Mouse (Mus musculus): ENCODE data around the gene Cish. TPM values are rescaled to one million over a fixed set of nuclear protein-coding genes. Genes with fewer than 3 reads are reported as not detected.

Cish gene
- polyA plus RNA-seq, 1 experiment from 2014 or later: 4.9 TPM

- Histone ChIP-seq H3K9ac (ENCODE audit: low read length) (peak within 1 kb of the TSS; percentile 62), H3K4me2 (ENCODE audit: low read length) (peak within 1 kb of the TSS; percentile 64), H3K27me3 (replicated peaks; ENCODE audit: control insufficient read depth, insufficient read depth, low read length) (no peaks in the 10 kb centered on the region), H3K4me3 (ENCODE audit: low read depth, low read length) (peak within 1 kb of the TSS; percentile 50), H3K9me3 (replicated peaks; ENCODE audit: control insufficient read depth, low read length) (no peaks in the 10 kb centered on the region), H3K27ac (ENCODE audit: low read depth, low read length) (no peak within 1 kb of the TSS), H3K4me1 (ENCODE audit: control insufficient read depth, insufficient read depth, low read length) (peaks cover 13% of the 10 kb centered on the region), H3K36me3 (ENCODE audit: control insufficient read depth, insufficient read depth, low read length) (no peaks in the 10 kb centered on the region)
- peak; percentile 97 for DNase-seq (ENCODE audit: low spot score)
- peak; percentile 97 for ATAC-seq
- under 1% methylated on average over 34 of the region's 34 CpGs for WGBS
Observed at GRCm38 (mm10) chr9:107340267-107340859, 44.5 kb downstream of the Cish start, which contains the start of gene 6430571L13Rik. 6430571L13Rik (plus strand) TSS chr9:107340602.

GRCm38 (mm10) chr9:107340911-107341645 lies 45.3 kb downstream of the Cish start:
- WGBS: 54% methylated on average over 12 of the region's 12 CpGs
- ATAC-seq: no peak

GRCm38 (mm10) chr9:107342201-107342709 lies 46.4 kb downstream of the Cish start:
- Histone ChIP-seq H3K36me3 (ENCODE audit: control insufficient read depth, insufficient read depth, low read length) (no peaks in the 10 kb centered on the region), H3K27me3 (replicated peaks; ENCODE audit: control insufficient read depth, insufficient read depth, low read length) (no peaks in the 10 kb centered on the region), H3K9me3 (replicated peaks; ENCODE audit: control insufficient read depth, low read length) (no peaks in the 10 kb centered on the region), H3K9ac (ENCODE audit: low read length) (no peak overlapping the region), H3K27ac (ENCODE audit: low read depth, low read length) (no peak overlapping the region), H3K4me2 (ENCODE audit: low read length) (no peak overlapping the region), H3K4me3 (ENCODE audit: low read depth, low read length) (no peak overlapping the region), H3K4me1 (ENCODE audit: control insufficient read depth, insufficient read depth, low read length) (peaks cover 13% of the 10 kb centered on the region)
- no peak for DNase-seq (ENCODE audit: low spot score)
- WGBS: 88% methylated on average over 11 of the region's 11 CpGs
- ATAC-seq: no peak

More at GRCm38 (mm10) chr9:107340911-107341645, 45.3 kb downstream of the Cish start:
- peak overlapping the region; percentile 50 for H3K4me3 ChIP-seq (ENCODE audit: low read depth, low read length)
- H3K9ac ChIP-seq (ENCODE audit: low read length): peak overlapping the region; percentile 62
- H3K27me3 ChIP-seq (replicated peaks; ENCODE audit: control insufficient read depth, insufficient read depth, low read length): no peaks in the 10 kb centered on the region
- no peak overlapping the region for H3K27ac ChIP-seq (ENCODE audit: low read depth, low read length)
- no peaks in the 10 kb centered on the region for H3K9me3 ChIP-seq (replicated peaks; ENCODE audit: control insufficient read depth, low read length)
- H3K36me3 ChIP-seq (ENCODE audit: control insufficient read depth, insufficient read depth, low read length): no peaks in the 10 kb centered on the region
- no peak for DNase-seq (ENCODE audit: low spot score)
- peaks cover 13% of the 10 kb centered on the region for H3K4me1 ChIP-seq (ENCODE audit: control insufficient read depth, insufficient read depth, low read length)
- peak overlapping the region; percentile 64 for H3K4me2 ChIP-seq (ENCODE audit: low read length)

- ATAC-seq (no peak), DNase-seq (ENCODE audit: low spot score) (no peak)
- H3K27me3 ChIP-seq (replicated peaks; ENCODE audit: control insufficient read depth, insufficient read depth, low read length): no peaks in the 10 kb centered on the region
- H3K27ac ChIP-seq (ENCODE audit: low read depth, low read length): no peak overlapping the region
- peaks cover 7% of the 10 kb centered on the region for H3K4me1 ChIP-seq (ENCODE audit: control insufficient read depth, insufficient read depth, low read length)
- no peaks in the 10 kb centered on the region for H3K36me3 ChIP-seq (ENCODE audit: control insufficient read depth, insufficient read depth, low read length)
- 69% methylated on average over 8 of the region's 8 CpGs for WGBS
- no peak overlapping the region for H3K9ac ChIP-seq (ENCODE audit: low read length)
- no peak overlapping the region for H3K4me2 ChIP-seq (ENCODE audit: low read length)
- no peaks in the 10 kb centered on the region for H3K9me3 ChIP-seq (replicated peaks; ENCODE audit: control insufficient read depth, low read length)
- H3K4me3 ChIP-seq (ENCODE audit: low read depth, low read length): no peak overlapping the region
Observed at GRCm38 (mm10) chr9:107343146-107343943, 47.5 kb downstream of the Cish start.

GRCm38 (mm10) chr9:107344027-107344426 lies 48.2 kb downstream of the Cish start:
- no peak for ATAC-seq
- H3K4me3 ChIP-seq (ENCODE audit: low read depth, low read length): no peak overlapping the region
- H3K4me2 ChIP-seq (ENCODE audit: low read length): no peak overlapping the region
- DNase-seq (ENCODE audit: low spot score): no peak
- no peak overlapping the region for H3K27ac ChIP-seq (ENCODE audit: low read depth, low read length)
- no peaks in the 10 kb centered on the region for H3K27me3 ChIP-seq (replicated peaks; ENCODE audit: control insufficient read depth, insufficient read depth, low read length)
- H3K9ac ChIP-seq (ENCODE audit: low read length): no peak overlapping the region
- H3K9me3 ChIP-seq (replicated peaks; ENCODE audit: control insufficient read depth, low read length): no peaks in the 10 kb centered on the region
- peaks cover 5% of the 10 kb centered on the region for H3K4me1 ChIP-seq (ENCODE audit: control insufficient read depth, insufficient read depth, low read length)
- H3K36me3 ChIP-seq (ENCODE audit: control insufficient read depth, insufficient read depth, low read length): no peaks in the 10 kb centered on the region
- WGBS: 72% methylated on average over 6 of the region's 6 CpGs

GRCm38 (mm10) chr9:107346081-107346480 lies 50.3 kb downstream of the Cish start:
- H3K27me3 ChIP-seq (replicated peaks; ENCODE audit: control insufficient read depth, insufficient read depth, low read length): no peaks in the 10 kb centered on the region
- WGBS: 95% methylated on average over 8 of the region's 8 CpGs
- H3K36me3 ChIP-seq (ENCODE audit: control insufficient read depth, insufficient read depth, low read length): no peaks in the 10 kb centered on the region
- H3K4me3 ChIP-seq (ENCODE audit: low read depth, low read length): no peak overlapping the region
- ATAC-seq: no peak
- H3K9ac ChIP-seq (ENCODE audit: low read length): no peak overlapping the region
- peaks cover 1% of the 10 kb centered on the region; the same call in 1 of the 2 replicates for H3K4me1 ChIP-seq (ENCODE audit: control insufficient read depth, insufficient read depth, low read length)
- DNase-seq (ENCODE audit: low spot score): no peak
- H3K4me2 ChIP-seq (ENCODE audit: low read length): no peak overlapping the region
- no peak overlapping the region for H3K27ac ChIP-seq (ENCODE audit: low read depth, low read length)
- no peaks in the 10 kb centered on the region for H3K9me3 ChIP-seq (replicated peaks; ENCODE audit: control insufficient read depth, low read length)

GRCm38 (mm10) chr9:107347586-107348183 lies 51.9 kb downstream of the Cish start:
- Histone ChIP-seq H3K36me3 (ENCODE audit: control insufficient read depth, insufficient read depth, low read length) (no peaks in the 10 kb centered on the region), H3K27me3 (replicated peaks; ENCODE audit: control insufficient read depth, insufficient read depth, low read length) (no peaks in the 10 kb centered on the region), H3K9ac (ENCODE audit: low read length) (no peak overlapping the region), H3K27ac (ENCODE audit: low read depth, low read length) (no peak overlapping the region), H3K9me3 (replicated peaks; ENCODE audit: control insufficient read depth, low read length) (no peaks in the 10 kb centered on the region), H3K4me2 (ENCODE audit: low read length) (no peak overlapping the region), H3K4me1 (ENCODE audit: control insufficient read depth, insufficient read depth, low read length) (no peaks in the 10 kb centered on the region), H3K4me3 (ENCODE audit: low read depth, low read length) (no peak overlapping the region)
- 84% methylated on average over 9 of the region's 9 CpGs for WGBS
- DNase-seq (ENCODE audit: low spot score) (no peak), ATAC-seq (no peak)

GRCm38 (mm10) chr9:107349321-107349720 lies 53.5 kb downstream of the Cish start:
- Histone ChIP-seq H3K9me3 (replicated peaks; ENCODE audit: control insufficient read depth, low read length) (no peaks in the 10 kb centered on the region), H3K36me3 (ENCODE audit: control insufficient read depth, insufficient read depth, low read length) (no peaks in the 10 kb centered on the region), H3K9ac (ENCODE audit: low read length) (no peak overlapping the region), H3K27ac (ENCODE audit: low read depth, low read length) (no peak overlapping the region), H3K4me3 (ENCODE audit: low read depth, low read length) (no peak overlapping the region), H3K4me2 (ENCODE audit: low read length) (no peak overlapping the region), H3K27me3 (replicated peaks; ENCODE audit: control insufficient read depth, insufficient read depth, low read length) (no peaks in the 10 kb centered on the region), H3K4me1 (ENCODE audit: control insufficient read depth, insufficient read depth, low read length) (no peaks in the 10 kb centered on the region)
- 58% methylated on average over 7 of the region's 7 CpGs for WGBS
- DNase-seq (ENCODE audit: low spot score): no peak
- no peak for ATAC-seq

Measured in forebrain, embryonic 14.5 days (tissue).